Mouse (Mus musculus): ENCODE results near the gene Prrt2.
A peak's percentile ranks its signal among the peaks of the same experiment; 100 is the strongest.

The Prrt2 gene

DNA sequence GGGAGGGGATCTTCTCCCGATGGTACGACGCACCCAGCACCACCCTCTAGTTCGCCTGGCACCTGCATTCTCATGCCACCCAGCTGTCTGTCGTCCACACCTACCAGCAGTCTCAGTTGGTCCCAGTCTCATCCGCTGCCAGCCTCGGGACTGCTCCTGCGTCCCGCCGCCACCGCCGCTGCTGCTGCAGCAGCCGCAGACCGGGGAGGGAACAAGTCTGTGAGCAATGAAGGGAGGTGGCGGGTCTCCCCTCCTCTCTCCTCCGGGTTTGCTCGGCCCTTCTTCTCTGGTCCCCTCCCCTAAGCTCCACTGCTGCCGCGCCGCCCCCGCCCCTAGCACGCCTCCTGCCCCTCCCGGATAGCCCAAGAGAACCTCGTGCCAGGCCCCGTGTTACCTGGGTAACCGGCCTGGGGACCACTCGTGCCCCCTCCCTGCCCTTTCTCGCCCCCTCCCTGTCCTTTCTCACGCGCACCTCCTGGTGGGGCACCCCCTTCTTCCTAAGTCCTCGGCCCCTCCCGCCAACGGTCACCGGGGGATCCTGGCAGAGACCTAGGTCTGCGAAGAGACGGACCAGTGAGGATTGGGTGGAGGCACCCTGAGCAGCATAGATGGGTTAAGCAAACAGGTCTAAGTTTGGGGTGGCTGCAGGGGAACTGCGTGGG is at the start of gene Prrt2, which contains the start of gene Gm42742:
TSS of gene Prrt2 (minus strand) at position 311 of the 662 bp plus-strand sequence.
TSS of gene Gm42742 (minus strand) at position 197 of the 662 bp plus-strand sequence.
- DNase-seq: peak; percentile 73 to 84

GRCm38 (mm10) chr7:127066317-127066716 is 45.3 kb upstream of the Prrt2 start:
- DNase-seq: no peak

DNA sequence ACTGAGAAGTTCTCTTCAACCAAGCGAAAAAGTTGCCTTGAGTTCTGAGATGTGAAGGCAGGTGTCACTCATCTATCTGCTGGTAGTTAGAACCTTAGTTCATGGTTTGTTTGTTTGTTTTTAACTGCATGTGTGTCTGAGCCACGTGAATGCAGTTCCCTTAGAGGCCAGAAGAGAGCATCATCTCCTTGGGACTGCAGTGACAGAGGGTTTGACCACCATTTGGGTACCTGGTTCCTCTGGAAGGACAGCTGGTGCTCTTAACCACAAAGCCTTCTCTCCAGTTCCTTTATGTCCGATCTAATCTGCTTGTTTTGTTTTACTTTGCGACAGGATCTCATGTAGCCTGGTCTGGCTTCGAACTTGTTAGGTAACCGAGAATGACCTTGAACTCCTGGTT is 44.5 kb upstream of the Prrt2 start:
- DNase-seq: no peak

DNA sequence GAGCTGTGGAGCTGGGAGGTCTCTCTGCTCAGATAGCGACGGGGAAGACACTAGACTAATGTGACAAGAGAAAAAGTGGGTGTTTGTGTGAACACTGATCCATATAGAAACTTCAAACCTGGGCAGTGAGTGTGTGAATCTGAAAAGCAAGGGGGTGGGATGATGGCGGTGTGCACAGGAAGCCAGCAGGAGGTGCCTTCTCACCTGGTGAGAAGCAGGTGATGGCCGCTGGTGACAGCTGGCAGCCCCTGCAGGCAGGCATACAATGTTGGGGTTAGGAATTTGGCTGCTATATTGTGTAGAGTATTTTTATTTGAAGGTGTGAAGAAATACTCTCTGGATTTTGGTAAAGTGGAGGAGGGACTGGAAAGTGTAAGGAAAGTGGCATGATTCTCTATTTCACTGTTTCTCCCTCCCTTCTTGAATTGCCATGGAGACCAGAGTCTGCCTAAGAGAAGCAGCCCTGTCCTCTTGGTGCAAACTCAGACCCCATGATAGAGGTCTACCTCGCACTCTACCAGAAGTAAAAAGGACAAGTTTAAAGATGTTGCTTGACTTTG is 34.1 kb upstream of the Prrt2 start:
- DNase-seq: peak in 1 of 2 experiments; percentile 42

DNA sequence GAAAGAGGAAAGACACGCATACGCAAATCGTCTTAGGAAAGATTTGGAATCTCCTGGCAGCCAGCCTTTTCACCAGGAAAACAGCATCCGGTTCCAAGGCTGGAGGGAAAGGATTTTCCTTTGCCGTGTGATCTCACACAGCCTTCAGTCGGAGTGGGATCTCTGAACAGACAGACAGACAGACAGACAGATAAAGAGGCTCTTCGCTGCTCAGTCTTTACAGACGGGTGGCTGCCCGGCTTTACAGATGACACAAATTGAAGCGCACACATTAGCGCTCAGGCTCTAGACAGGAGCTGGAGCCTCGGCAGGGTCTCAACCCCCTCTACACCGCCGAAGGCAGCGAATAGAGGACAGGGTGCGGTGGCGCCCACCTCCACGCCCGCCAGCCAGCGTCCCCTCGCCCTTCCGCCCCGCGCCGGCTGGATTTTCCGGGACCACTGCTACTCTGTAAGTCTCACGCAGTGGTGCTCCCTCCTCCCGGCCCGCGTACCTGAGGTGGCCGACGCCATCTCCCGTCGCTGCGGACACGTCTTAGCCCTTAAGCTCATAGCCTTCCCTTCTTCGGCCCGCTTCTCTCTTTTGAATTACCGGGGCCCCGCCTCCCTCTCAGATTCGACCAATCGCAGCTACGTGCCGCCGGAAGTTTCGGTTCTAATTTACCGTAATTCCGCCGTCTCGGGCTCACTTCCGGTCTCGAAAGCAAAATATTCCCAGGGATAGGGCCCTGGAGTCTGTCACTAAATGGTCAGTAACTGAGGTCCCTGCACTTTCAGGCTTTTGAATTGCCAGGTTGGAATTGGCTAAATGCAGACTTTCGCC is 21.1 kb upstream of the Prrt2 start, which contains the start of gene Kif22:
TSS of gene Kif22 (minus strand) at position 621 of the 822 bp plus-strand sequence.
- DNase-seq: peak; percentile 86 to 88

DNA sequence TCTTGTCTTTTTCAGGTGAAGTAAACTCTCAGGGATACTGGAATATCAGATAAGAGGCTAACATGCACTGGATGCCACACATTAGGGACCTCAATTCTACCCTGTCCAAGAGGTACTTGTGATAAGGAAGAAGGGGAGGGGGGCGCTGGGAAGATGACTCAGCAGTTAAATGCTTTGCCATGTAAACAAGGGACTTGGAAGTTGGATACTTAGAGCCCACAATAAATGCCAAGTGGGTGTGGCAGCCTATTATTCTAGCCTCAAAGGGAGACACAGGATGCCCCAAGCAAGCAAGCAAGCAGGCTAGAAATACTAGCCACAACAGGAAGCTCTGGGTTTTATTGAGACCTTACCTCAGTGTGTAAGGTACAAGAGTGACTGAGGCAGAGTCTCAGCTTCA is 10.2 kb upstream of the Prrt2 start:
- DNase-seq: no peak

DNA sequence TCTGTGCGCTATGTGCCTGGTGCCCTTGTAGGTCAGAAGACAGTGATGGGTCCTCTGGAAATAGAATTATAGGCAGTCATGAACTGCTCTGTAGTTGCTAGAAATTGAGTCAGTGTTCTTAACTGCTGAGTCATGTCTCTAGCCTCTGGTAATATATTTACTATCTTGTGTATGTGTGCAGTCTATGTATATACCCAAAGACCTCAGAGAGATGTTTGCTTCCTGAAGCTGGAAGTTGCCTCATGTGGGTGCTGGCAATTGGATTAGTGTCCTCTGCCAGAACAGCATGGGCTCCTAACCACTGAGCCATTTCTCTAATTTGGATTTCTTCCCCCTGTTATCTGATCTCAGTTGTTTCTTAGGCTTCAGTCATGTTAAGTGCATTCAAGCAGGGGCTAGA is 9.2 kb upstream of the Prrt2 start:
- DNase-seq: no peak

DNA sequence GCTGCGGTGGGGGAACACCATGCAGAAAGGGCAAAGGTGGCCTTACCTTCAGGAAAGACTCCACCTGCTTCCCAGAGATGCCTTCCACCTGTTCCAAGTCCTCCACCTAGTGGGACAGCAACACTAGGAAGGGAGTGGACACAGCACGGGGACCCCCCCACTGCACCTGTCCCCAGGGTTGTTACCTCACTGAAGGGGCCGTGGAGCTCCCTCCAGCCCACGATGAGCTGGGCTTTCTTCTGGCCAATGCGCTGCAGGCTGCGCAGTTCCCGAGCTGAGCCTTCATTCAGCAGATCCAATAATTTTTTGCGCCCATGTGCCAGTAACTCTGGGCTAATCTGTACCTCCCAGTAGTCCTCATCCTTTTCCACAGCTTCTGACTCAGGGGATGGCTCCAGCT is 6.9 kb upstream of the Prrt2 start:
- no peak for DNase-seq

GRCm38 (mm10) chr7:127026984-127027726 is 6.1 kb upstream of the Prrt2 start, which contains the start of gene Maz:
TSS of gene Maz (minus strand) at chr7:127027037.
- peak; percentile 99 to 100 for DNase-seq

DNA sequence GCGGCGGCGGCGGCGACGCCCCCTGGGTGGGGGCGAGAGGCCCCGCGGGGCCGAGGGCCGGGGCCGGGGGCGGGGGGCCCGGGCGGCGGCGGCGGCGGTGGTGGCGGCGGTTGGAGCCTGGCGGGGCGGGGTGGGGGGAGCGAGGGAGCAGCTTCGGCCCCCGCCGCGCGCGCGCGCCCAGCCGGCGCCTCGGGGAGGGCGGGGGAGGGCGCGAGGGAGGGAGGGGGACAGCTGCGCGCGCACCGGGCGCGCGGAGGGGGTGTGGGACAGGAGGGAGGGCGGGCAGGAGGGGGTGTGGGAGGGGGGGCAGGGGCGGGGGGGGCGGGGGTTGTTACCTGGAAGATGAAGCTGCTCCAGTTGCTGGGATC is 5.6 kb upstream of the Prrt2 start:
- no peak for DNase-seq

DNA sequence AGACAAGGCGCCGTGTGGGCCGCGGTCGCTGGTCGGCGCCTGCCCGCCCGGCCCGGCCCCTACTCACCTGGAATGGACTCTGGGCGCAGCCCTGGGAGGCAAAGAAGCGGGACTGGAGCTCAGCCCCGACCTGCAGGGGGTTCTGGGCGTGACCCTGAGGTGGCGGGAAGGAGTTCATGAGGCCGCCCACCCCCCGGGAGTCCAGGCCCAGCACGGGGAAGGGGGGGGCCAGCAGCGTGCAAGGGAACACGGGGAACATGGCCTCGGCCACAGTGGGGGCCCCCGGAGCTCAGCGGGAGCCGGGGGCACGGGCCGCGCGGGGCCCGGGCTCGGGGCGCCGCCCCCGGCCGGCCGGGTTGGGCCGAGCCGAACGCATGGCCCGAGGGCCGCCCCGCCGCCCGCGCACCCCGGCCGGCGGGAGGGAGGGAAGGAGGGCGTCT is 5.2 kb upstream of the Prrt2 start:
- peak; percentile 76 to 87 for DNase-seq

DNA sequence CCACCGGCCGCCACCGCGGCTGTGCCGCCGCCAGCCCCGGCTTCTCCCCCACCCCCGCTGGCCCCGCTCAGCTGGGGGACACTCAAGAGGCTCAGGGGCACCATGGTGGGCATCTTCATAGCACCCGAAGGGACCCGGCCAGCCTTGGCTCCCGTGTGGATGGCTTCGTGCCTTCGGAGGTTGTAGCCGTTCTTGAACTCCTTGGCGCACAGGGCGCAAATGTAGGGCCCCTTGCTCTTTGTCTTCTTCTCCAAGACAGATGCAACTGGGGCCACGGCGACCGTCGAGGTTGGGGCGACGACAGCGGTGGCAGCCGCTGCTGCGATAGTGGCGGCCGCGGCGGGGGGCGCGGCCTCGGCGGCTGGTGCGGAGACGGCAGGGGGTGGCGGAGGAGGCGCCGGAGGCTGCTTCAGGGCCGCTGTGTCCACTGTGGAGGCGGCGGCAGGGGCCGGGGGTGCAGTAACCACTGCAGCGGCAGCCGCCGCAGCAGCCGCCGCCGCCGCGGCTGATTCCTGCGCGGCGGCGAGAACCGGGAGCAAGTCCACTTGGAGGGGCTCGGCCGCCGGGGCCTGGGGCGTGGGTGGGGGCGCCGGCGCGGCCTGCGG is 4.6 kb upstream of the Prrt2 start:
- peak; percentile 65 to 76 for DNase-seq

DNA sequence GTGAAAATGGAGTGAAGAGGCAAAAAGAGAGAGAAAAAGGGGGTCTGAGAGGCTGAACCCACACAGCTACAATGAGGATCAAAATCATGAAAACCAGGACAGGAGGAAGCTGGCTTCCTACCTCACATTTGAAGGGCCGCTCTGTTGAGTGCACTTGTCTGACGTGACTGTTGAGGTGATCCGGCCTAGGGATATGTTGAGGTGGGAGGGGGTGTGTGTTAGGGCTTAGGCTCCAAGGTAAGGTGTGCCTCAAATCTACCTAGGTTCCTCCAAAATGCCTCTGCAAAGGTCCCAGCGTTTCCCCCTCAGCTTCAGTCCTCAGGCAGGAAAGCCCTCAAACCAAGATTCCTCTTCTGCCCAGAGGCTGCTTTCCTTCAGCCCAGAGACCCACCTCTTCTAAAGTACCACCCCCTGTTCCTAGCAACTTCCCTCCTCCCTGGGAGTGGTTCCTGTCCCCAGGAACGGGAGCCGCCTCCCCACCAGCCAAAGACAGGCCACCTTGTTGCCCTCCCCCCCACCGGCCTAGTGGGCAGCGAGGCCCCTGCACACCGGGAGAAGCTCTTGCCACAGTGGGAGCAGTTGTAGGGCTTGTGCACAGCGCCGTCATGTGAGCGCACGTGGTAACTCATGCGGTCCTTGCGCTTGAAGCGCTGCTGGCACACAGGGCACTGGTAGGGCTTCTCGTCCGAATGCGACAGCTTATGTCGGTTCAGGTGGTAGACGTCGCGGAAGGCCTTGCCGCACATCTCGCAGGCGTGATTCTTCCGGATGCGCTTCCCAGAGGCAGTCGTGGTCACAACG is 3.9 kb upstream of the Prrt2 start:
- peak; percentile 86 to 91 for DNase-seq

DNA sequence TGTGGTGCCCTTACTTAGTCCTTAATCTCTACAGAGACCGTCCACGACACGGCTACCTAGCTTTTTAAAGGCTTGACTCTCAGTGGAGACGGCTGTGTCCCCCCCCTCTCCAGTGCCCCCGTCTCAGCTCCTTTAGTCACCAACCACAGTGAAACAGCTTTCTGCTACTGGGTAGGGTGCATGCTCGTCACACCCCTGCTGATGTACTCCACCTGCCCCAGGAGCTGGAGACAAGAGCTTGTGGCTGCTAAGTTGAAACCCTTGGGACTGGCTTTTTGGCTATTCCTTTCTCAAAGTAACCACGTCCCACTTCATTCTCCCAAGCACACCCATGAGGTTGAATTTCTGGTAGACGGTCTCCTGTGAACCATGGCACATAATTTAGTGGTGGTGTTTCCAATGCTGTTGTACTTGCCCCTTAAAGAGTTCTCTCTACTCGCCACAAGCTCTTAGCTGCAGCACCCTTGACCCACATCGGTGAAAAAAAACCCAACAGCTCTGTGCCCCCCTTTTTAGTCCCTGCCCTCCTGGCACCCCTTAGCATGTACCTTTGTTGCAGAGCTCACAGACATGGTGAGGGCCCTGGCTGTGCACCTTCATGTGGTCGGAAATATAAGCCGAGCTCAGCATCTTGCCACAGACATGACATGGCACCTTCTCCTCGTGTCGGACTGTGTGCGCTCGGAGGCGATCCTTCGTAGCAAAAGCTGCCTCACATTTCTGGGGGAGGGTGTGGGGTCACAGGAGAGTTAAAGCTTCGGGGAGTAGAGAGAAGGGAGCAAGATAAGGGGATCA is 3.1 kb upstream of the Prrt2 start:
- DNase-seq: peak; percentile 70 to 82

GRCm38 (mm10) chr7:127023272-127023691 is 2.3 kb upstream of the Prrt2 start:
- DNase-seq: peak in 1 of 2 experiments; percentile 69

DNA sequence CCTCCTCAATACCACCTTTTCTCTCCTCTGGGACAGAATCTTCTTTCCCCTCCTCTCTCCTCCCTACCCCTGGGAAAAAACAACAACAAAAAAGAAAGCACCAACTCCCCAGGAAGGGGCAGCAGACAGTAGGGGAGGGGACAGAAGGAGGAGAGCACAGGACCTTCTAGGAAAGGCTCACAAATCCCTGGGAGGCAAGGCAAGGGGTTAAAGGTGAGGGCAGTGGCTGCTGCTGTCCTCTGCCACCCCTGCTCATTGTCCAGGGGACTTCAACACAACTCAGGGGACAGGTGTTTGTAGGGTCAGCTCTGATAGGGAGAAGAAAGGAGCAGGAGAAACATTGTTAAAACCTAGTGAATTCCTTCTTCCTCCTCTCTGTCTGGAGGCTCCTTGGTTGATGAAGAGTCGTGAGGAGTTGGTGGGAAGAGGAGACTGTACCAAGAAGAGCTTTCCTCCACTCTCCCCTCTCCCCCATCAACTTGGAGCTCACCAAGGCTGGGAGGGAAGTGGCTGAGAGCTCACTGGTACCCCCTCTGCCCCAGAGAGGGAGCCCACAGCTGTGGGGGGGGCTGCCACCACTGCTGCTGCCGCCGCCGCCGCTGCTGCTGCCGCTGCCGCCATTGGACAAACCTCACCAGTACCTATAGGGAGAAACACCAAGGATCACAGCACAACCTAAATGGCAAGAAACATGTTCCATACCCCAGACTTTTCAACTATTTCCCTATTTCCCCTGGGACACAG is 1.7 kb upstream of the Prrt2 start:
- peak; percentile 46 to 66 for DNase-seq

DNA sequence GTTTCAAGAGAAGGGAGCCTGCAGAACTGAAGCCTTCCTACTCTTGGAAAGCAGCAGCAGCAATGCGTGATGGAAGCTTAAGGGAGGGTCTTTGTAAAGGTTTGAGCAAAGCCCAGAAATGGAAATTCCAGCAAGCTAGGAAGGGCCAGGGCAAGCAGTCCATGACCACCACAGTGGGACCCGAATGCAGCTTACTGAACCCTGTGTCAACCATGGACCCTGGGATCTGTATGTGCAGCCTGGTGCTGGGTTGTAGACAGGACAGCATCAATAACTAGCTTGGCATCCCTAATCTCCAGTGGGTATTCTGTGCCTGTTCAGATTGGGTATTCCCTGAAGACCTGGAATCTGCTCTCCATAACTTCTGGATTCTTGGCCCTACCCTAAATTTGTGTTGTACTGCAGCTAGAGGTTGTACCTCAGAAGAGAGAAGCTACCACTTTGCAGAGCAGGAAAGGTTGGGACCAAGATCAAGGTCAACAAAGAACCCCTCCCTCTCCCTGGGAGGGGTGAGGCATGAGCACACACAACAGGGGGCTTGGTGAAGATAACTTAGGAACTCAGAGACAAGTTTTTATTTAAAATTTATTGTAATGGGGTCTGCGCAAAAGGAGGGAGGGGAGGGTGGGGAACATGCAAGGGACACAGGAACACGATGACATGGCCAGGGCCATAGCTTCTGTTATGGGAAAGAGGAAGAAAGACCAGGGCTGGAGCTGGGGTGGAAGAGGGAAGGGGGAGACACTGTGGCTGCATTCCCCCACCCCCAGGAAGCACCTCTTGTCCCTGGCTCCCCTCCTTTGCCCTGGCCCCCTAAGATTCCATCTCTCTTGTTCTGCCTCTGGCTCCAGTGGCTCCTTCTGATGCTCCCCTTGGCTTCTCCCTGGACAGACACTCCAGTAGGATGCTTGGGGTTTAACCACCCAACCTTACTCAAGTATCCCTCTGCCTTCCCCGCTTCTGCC is 834 bp upstream of the Prrt2 start:
- DNase-seq: no peak

GRCm38 (mm10) chr7:127020491-127020890 is 520 bp downstream of the Prrt2 start:
- no peak for DNase-seq

- DNase-seq: no peak
Observed at GRCm38 (mm10) chr7:127020031-127020430, 980 bp downstream of the Prrt2 start.

All from thymus, postnatal 36 days (tissue).